Mouse (Mus musculus) kidney, adult 18-20 months (tissue): ENCODE measurements around the gene Pcnx.
A peak's percentile ranks its signal among the peaks of the same experiment; 100 is the strongest.
"Not testable (repeated sequence)": the region's sequence is repeated elsewhere in the genome, so short reads cannot be mapped to it uniquely, and the experiment has no call there.

Source experiments
- DNase-seq: peaks from one replicate; pipeline ENCODE4 v3.0.0; 2021

The Pcnx gene

DNA sequence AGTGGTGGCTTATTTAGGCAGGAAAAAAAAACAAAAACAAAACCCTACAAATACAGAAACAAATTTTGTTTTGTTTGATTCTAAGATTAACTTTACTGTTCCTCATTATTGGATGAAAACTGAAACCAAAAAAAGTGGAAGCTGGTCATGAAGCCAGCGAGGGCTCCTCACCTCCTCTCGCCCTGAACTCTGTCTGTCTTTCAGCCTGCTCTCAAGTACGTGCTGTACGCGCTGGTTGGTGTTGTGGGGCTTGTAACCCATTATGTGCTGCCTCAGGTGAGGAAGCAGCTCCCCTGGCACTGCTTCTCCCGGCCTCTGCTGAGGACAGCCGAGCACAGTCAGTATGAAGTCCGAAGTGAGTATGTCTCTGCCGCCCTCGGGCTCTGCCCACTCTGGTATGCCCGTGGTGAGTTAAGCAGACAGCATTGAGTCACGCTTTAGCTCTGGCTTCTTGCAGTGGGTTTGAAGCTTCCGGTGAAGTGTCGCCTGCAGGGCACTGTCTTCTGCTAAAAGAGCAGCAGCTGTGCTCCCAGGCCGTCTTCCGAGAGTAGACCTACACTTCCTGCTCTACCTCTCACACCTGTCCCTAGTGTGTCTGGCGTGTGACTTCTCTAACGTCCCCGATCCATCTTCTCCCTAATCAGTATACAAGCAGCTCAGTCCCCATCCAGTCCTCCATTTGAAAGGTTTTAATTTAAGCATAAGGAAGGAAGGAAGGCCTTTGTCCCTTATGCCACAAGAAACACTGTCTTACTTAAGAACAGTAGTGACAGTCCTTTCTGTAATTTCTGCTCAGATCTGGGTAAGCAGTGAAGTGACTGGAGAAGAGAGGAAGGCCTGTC lies 111.4 kb downstream of the Pcnx start:
- no peak for DNase-seq

GRCm38 (mm10) chr12:81971884-81972362 lies 112.1 kb downstream of the Pcnx start:
- no peak for DNase-seq

- peak; percentile 35 for DNase-seq
These were observed 115.0 kb downstream of the Pcnx start for GRCm38 (mm10) chr12:81974806-81975205.

GRCm38 (mm10) chr12:81977346-81977745 lies 117.5 kb downstream of the Pcnx start:
- no peak for DNase-seq

DNA sequence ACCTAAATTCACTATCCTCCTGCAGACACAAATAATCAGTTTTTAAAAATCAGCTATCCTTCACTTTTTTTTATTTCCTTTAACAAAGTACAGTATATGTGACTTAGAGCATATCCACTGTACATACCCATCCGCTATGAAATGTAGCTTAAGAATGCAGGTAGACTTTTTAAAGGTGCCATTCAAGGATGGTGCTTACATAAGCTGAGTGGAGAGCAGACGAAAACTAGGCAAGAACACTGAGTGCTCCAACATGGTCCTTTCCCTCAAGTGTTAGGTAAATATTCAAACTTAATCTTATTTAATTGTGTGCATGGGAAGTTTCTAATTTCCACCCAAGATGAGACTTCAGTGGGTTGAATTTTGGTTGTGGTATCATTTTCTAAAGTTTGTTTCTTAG lies 119.5 kb downstream of the Pcnx start:
- no peak for DNase-seq

DNA sequence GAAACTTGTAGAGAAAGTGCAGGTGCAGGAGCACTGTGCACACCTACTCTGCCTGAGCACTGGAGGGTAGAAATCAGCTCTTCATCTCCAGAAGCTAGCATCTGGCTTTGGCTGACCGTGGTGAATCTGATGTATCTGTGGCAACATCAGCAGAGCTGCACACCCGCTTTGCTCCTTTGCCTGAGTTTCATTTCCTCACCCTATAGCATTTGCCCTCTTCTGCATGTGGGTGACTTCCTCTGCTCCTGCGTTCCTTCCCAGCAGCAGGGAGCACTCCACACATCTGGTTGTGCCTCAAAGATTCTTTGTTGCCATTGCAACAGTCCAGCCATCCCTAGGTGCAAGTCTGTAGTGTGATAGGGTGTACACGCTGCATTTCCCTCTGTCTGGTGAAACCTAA lies 132.3 kb downstream of the Pcnx start:
- DNase-seq = no peak

GRCm38 (mm10) chr12:81992996-81993395 lies 133.2 kb downstream of the Pcnx start:
- no peak for DNase-seq

DNA sequence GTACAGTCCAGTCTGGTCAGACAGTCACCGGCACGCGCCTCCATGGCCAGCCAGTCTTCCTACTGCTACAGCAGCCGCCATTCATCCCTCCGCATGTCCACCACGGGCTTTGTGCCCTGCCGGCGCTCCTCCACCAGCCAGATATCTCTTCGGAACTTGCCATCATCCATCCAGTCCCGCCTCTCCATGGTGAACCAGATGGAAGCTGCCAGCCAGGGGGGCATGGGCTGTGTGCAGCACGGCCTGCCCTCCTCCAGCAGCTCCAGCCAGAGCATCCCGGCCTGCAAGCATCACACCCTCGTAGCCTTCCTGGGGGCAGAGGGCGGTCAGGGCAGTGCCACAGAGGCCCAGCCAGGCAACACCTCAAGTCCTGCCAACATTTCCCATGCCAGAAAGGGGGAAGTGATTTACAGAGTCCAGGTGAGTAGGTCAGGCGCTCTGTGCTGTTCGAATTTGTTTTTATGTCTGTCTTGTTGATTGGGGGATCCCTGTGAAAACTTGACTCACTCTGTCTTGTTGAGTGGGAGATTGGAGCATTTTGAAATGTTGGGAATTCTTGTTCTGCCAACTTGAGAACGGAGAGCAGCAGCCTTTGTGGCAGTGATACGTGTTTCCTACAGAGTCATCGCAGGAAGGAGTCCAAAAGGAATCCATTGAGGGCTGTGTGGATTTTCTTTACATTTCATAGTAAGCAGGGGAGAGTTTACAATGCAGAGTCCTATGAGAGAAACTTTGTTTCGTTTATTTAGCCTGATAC lies 135.3 kb downstream of the Pcnx start:
- no peak for DNase-seq

DNA sequence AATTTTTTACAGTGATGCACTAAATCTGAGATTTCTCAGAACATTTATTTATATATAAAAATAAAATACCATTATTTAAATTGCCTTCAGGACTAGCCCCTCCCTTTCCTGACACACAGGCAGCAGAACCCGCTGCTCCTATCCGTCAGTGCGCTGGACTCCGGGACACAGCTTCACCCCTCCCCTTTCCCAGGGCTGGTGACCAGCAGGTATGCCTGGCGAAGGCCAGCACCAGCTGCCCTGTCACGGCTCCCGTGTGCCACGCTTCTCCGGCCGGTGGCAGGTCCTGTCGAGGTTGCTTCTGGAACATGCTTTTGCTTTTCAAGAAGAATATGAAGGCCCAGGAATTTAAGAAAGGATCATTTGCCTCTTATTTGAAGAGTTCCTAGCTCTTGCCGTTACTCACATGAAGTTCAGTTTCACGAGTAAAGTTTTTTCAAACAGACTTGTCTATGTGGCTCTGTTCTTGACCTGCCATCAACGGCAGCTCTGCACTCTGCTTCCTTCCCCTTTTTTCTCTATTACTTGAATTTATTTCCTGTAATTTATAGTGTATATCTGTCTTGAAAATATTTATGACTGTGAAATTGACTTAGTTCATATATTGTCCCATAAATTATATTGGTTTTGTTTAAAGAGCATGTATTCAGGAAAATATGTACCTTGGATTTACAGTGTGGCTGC lies 137.0 kb downstream of the Pcnx start:
- DNase-seq = no peak

DNA sequence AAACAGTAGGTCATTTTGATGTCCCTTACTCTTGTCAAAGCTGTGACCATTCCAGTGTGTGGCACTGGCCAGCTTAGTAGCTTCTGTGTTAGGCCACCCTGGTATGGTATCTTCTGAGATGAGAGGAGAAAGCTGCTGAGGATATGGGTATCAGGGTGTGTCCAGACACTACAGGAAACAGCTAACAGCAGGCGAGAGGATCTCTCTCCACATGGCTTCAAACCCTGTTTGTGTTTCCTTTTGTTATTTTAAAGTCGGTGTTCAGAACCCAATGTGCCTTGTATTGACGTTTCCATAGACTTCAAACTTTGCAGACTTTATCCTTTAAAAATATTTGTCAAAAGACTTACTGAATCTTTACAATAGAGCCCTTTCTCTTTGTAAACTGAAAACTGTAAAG lies 137.7 kb downstream of the Pcnx start:
- no peak for DNase-seq

- DNase-seq = not testable (repeated sequence)
These were observed 142.9 kb downstream of the Pcnx start for GRCm38 (mm10) chr12:82002697-82003096.

DNA sequence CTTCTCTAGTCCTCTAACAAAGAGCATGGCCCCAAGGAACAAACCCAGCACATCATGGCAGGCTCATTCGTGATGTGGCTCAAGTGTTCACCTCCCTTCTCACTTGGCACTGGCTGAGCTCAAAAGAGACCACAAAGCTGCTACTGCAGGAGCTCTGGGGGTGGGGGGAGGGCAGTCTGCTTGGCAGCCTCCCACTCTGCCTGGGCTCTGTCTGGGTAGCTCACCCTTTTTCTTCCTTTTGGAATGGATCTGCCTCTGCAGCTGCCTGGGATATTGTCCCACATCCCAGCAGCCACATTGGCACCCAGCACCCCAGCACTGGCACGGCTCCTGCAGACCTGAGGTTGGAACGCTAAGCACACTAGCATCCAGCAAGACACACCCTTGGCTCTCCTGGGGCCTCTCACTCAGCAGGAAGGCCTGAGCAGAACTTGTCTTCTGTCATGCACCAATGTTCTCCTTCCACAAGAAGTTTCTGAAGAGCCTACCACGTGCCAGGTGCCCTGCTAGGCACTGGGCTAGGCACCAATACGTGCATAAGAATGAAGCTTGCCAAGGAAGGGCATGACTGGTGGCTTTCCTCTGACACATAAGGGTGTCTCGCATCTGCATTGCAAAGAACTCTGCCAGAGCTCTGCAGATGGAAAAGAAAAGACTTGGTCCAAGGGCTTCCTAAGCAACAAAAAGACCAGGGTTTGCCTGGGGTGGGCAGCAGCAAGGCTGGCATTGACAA lies 166.2 kb downstream of the Pcnx start:
- not testable (repeated sequence) for DNase-seq

DNA sequence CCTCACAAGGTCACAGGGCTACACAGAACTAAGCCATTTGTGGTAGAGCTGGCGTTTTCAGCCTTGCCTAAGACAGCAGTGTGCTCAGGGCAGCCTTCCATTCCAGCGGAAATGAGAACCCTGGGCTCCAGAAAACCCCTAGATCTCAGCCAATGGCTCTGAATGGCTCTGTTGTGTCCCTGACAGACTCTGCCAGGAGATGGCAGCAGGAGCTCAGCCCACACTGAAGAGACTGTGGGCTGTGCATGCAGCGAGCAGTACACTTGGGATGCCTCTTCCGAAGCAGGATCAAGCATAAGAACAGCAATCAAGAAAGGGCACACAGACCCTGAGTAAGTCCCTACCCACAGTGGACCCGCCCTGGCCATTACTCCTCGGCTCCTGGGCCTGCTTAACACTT lies 173.7 kb downstream of the Pcnx start:
- DNase-seq = not testable (repeated sequence)

GRCm38 (mm10) chr12:82033973-82034372 lies 174.2 kb downstream of the Pcnx start:
- DNase-seq = not testable (repeated sequence)

DNA sequence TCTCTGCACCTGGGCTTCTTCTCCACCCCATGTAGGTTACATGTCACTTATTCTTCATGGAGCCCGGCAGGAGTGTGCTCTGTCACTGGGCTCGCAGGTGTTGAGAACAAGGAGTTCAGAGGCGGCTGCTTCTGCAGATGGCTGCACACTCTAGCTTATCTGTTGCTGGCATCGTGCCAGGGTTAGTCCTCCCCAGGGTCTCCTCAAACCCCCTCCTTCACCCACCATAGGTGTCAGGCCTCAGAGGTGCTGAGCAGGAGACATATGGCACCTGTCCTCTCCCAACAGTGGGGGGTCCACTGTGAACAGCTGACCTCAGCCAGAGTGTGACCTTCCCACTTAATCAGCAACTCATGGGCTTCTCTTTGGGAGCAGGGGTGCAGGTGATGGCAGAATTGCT lies 184.3 kb downstream of the Pcnx start:
- not testable (repeated sequence) for DNase-seq
